Mouse (Mus musculus): ENCODE results near the gene Trak1. TPM values are rescaled to one million over a fixed set of nuclear protein-coding genes. Genes with fewer than 3 reads are reported as not detected.
"Not testable (repeated sequence)": the region's sequence is repeated elsewhere in the genome, so short reads cannot be mapped to it uniquely, and the experiment has no call there.

Trak1 gene
- polyA plus RNA-seq, 1 experiment from 2014 or later, result 60.7 TPM

DNA sequence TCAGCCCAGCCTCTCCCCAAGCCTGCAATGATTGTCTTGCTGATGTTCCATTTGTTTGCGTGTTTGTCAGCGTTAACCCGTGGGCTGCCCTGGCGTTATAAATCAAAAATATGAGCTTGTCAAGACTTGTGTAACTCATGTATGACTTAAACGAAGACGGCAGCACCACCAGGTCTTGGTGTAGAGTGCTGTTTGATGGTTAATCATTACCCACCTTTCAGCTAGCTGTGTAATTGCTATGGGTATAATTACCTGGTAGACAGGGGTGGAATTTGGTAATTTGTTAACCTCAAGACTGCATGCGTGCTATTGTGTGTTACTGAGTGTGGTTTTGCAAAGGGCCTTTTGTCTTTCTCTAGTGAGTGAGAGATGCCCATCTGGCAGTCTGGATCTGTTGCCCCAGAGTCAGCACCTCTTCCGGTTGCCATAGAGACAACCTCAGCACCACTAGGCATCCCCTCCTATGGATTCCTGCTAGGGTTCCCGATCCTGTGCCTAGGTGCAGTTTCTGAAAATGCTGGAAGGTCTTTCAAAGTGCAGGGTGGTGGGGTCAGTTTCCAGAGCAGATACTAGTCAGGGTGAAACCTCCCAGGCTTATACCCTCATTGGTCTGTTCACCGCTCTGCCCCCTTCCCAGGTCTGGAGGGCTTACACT lies 15.1 kb downstream of the Trak1 start:
- Histone ChIP-seq H3K4me1 (peaks cover 52% of the 10 kb centered on the region), H3K27me3 (replicated peaks) (no peaks in the 10 kb centered on the region), H3K9me3 (no peaks in the 10 kb centered on the region), H3K9ac (no peak overlapping the region), H3K27ac (peak overlapping the region; percentile 81), H3K4me3 (no peak overlapping the region), H3K36me3 (replicated peaks) (no peaks in the 10 kb centered on the region), H3K4me2 (no peak overlapping the region)
- no peak for ATAC-seq (replicated peaks)
- whole genome bisulfite sequencing, result 34% methylated on average over 10 of the region's 10 CpGs

DNA sequence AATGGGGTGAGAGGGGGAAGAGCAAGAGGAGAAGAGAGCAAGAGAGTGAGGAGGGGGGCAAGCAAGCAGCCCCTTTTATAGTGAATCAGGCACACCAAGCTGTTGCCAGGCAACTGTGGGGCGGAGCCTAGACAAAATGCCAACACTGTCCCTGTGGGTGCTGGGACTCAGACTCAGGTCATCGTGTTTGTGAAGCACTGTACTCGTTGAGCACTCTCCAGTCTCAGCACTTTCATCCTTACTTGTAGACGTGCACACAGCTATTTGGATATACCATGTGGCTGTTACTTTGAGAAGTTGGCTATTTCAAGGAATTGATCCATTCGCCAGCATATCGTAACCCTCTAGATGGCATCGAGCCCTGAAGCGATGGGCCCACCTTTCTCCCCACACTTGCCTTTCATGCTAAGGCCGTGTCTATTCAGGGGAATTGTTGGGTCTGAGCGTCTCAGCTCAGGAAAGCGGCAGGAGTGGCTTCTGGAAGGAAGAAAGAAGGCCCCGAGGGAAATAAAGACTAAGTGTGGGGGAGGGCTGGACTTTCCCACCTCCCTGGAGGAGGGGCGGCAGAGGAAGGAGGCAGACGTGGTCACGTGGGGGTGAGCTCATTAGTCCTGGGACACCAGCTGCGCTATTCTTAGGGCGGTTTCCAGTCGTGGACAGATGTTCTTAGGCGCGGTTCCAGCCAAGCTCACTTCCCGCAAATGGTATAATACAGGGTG lies 16.5 kb downstream of the Trak1 start:
- Histone ChIP-seq H3K4me2 (peak overlapping the region; percentile 50), H3K4me3 (peak overlapping the region; percentile 19), H3K36me3 (replicated peaks) (no peaks in the 10 kb centered on the region), H3K27ac (peak overlapping the region; percentile 81), H3K9me3 (no peaks in the 10 kb centered on the region), H3K4me1 (peaks cover 52% of the 10 kb centered on the region), H3K27me3 (replicated peaks) (no peaks in the 10 kb centered on the region), H3K9ac (0 out of 2 replicates have a peak overlapping the region, but pooled peaks have one; percentile 1)
- under 1% methylated on average over 21 of the region's 21 CpGs for WGBS
- ATAC-seq (replicated peaks), result peak; percentile 66

GRCm38 (mm10) chr9:121314541-121315152 lies 17.3 kb downstream of the Trak1 start:
- Histone ChIP-seq H3K27ac (peak overlapping the region; percentile 81), H3K36me3 (replicated peaks) (no peaks in the 10 kb centered on the region), H3K4me3 (peak overlapping the region; percentile 19), H3K9me3 (no peaks in the 10 kb centered on the region), H3K4me1 (peaks cover 52% of the 10 kb centered on the region), H3K4me2 (peak overlapping the region; percentile 50), H3K27me3 (replicated peaks) (no peaks in the 10 kb centered on the region), H3K9ac (0 out of 2 replicates have a peak overlapping the region, but pooled peaks have one; percentile 16)
- ATAC-seq (replicated peaks), result no peak
- WGBS, result 18% methylated on average over 14 of the region's 14 CpGs

DNA sequence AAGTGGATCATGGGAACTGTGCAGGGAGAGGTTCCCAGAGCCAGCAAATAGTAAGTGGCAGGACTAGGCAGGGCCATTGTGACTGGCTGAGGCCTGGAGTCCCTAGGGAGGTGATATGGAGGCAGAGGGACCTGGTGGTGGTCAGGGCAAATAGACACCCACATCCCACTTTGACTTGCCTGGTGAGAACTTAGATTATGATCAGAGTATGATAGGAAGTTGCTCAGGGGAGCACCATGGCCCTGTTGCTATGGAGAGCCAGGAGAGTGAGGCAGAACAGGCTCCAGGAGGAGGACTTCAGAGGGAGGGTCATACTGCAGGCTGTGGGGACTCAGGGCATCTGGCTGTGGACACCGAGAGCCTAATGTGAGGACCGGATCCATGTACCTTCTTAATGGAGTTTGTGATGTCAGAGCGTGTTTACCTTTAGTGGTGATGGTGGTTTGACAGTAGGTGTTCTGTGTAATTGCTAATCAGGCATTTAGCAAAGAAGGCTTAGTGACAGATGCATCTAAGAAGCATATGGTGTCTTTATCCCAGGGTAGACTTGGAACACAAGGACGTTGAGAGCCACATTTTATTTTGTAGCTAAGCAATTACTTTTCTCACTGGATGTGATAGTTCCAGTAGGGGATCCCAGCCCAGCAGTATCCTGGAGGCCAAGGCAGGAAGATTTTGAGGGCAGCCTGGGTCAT lies 18.7 kb downstream of the Trak1 start:
- Histone ChIP-seq H3K4me2 (no peak overlapping the region), H3K9me3 (no peaks in the 10 kb centered on the region), H3K4me1 (peaks cover 56% of the 10 kb centered on the region), H3K36me3 (replicated peaks) (no peaks in the 10 kb centered on the region), H3K9ac (no peak overlapping the region), H3K27me3 (replicated peaks) (no peaks in the 10 kb centered on the region), H3K4me3 (no peak overlapping the region), H3K27ac (no peak overlapping the region; the same call in 1 of the 2 replicates)
- ATAC-seq (replicated peaks), result no peak
- 61% methylated on average over 4 of the region's 4 CpGs for WGBS

- no peak for ATAC-seq (replicated peaks)
- Histone ChIP-seq H3K9me3 (no peaks in the 10 kb centered on the region), H3K4me3 (no peak overlapping the region), H3K4me2 (no peak overlapping the region), H3K9ac (no peak overlapping the region), H3K27ac (peak overlapping the region; percentile 50; the same call in 1 of the 2 replicates), H3K36me3 (replicated peaks) (no peaks in the 10 kb centered on the region), H3K27me3 (replicated peaks) (no peaks in the 10 kb centered on the region), H3K4me1 (peaks cover 54% of the 10 kb centered on the region)
- 45% methylated on average over 12 of the region's 12 CpGs for WGBS
Measured at GRCm38 (mm10) chr9:121316621-121317405, 19.5 kb downstream of the Trak1 start.

DNA sequence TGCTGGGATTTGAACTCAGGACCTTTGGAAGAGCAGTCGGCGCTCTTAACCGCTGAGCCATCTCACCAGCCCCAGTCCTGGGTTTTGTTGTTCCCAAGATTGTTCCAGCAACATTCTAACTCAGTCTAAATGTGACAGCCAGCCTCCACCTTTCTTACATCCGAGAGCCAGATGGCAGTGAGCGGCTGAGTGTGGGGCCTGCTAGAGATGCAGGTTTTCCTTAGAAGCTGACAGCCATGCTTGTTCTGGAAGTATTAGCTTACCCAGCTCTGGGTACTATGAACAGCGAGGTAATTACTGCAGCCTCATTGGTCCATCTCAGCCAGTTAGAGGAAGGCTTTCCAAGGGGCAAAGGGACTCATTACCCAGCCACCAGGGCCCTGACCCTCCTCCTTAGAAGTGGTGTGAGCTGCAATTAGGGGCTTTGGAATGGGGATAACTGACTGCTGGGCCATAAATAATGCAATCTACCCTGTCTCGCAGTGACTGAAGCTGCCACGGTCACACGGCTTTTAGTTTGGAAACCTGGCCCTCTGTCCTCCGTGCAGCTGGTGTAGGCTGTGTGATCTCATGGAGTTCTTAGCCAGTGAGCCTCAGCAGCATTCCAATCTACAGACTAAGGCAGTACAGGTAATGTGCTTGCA lies 22.1 kb downstream of the Trak1 start:
- Histone ChIP-seq H3K36me3 (replicated peaks) (no peaks in the 10 kb centered on the region), H3K4me1 (peaks cover 28% of the 10 kb centered on the region), H3K4me3 (no peak overlapping the region), H3K4me2 (no peak overlapping the region), H3K27ac (peak overlapping the region; percentile 53), H3K9ac (no peak overlapping the region), H3K9me3 (no peaks in the 10 kb centered on the region), H3K27me3 (replicated peaks) (no peaks in the 10 kb centered on the region)
- WGBS, result 60% methylated on average over 10 of the region's 10 CpGs
- ATAC-seq (replicated peaks), result peak; percentile 60; the same call in 1 of the 2 replicates

DNA sequence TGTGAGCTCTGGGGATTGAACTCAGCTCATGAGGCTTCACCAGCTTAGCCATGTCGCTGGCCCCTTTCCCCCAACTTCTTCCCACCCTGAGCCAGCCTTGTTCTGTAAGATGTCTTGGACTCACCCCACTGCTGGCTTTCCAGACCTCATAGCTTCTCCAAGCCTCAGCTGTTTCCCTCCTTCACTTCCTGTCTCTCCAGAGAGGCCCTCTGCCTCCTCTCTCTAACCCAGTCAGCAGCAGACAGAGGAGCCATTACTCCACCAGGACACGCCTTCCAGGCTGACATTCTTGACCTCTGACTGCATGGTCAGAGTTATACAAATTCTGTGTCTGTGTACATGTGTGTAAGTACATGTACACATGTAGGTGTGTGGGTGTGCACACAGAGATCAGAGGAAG lies 23.1 kb downstream of the Trak1 start:
- Histone ChIP-seq H3K27me3 (replicated peaks) (no peaks in the 10 kb centered on the region), H3K27ac (no peak overlapping the region), H3K36me3 (replicated peaks) (no peaks in the 10 kb centered on the region), H3K9ac (no peak overlapping the region), H3K4me1 (peaks cover 19% of the 10 kb centered on the region; the same call in 1 of the 2 replicates), H3K9me3 (no peaks in the 10 kb centered on the region), H3K4me3 (no peak overlapping the region), H3K4me2 (no peak overlapping the region)
- no peak for ATAC-seq (replicated peaks)
- 84% methylated on average over 2 of the region's 2 CpGs for WGBS

DNA sequence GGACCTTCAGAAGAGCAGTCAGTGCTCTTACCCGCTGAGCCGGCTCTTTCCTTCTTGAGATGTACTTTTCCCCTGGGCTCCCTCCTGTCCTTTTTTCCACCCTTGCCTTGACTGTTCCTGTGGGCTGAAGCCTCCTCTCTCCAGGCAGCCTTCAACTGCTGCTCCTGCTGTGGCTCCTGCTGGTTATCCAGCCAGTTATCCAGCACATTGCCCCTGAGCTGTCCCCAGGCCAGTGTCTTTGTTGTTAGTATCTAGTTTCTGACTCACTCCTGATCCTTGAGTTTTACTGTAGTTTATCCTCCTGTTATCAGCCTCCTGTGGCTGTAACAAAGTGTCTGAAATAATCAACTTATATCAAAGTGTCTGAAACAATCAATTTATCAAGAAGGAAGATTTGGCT lies 23.8 kb downstream of the Trak1 start:
- Histone ChIP-seq H3K27me3 (replicated peaks) (no peaks in the 10 kb centered on the region), H3K4me3 (no peak overlapping the region), H3K4me2 (no peak overlapping the region), H3K36me3 (replicated peaks) (no peaks in the 10 kb centered on the region), H3K27ac (no peak overlapping the region), H3K9me3 (no peaks in the 10 kb centered on the region), H3K4me1 (peaks cover 13% of the 10 kb centered on the region; the same call in 1 of the 2 replicates), H3K9ac (no peak overlapping the region)
- WGBS, result 80% methylated on average over 2 of the region's 2 CpGs
- ATAC-seq (replicated peaks), result no peak

GRCm38 (mm10) chr9:121322034-121322433 lies 24.7 kb downstream of the Trak1 start:
- Histone ChIP-seq H3K27me3 (replicated peaks) (no peaks in the 10 kb centered on the region), H3K9ac (no peak overlapping the region), H3K4me2 (no peak overlapping the region), H3K9me3 (no peaks in the 10 kb centered on the region), H3K36me3 (replicated peaks) (no peaks in the 10 kb centered on the region), H3K27ac (no peak overlapping the region), H3K4me1 (peaks cover 8% of the 10 kb centered on the region; the same call in 1 of the 2 replicates), H3K4me3 (no peak overlapping the region)
- WGBS, result 97% methylated on average over 14 of the region's 14 CpGs
- no peak for ATAC-seq (replicated peaks)

- not testable (repeated sequence) for H3K4me3 ChIP-seq; H3K9me3 ChIP-seq; H3K36me3 ChIP-seq (replicated peaks); H3K27me3 ChIP-seq (replicated peaks); H3K4me2 ChIP-seq; ATAC-seq (replicated peaks); H3K9ac ChIP-seq; H3K27ac ChIP-seq
- peaks cover 24% of the 10 kb centered on the region for H3K4me1 ChIP-seq
- 94% methylated on average over 17 of the region's 21 CpGs for WGBS
Measured at GRCm38 (mm10) chr9:121328342-121328741, 31.0 kb downstream of the Trak1 start.

GRCm38 (mm10) chr9:121329181-121329580 lies 31.9 kb downstream of the Trak1 start:
- Histone ChIP-seq H3K27me3 (replicated peaks) (no peaks in the 10 kb centered on the region), H3K4me3 (no peak overlapping the region), H3K9ac (no peak overlapping the region), H3K36me3 (replicated peaks) (no peaks in the 10 kb centered on the region), H3K4me2 (no peak overlapping the region), H3K4me1 (peaks cover 32% of the 10 kb centered on the region), H3K9me3 (no peaks in the 10 kb centered on the region), H3K27ac (0 out of 2 replicates have a peak overlapping the region, but pooled peaks have one; percentile 8)
- WGBS, result 66% methylated on average over 8 of the region's 8 CpGs
- no peak for ATAC-seq (replicated peaks)

Data from midbrain, embryonic 15.5 days (tissue).